9 mouse cellular contexts compared by ENCODE assay signal in the genomic region with DNA sequence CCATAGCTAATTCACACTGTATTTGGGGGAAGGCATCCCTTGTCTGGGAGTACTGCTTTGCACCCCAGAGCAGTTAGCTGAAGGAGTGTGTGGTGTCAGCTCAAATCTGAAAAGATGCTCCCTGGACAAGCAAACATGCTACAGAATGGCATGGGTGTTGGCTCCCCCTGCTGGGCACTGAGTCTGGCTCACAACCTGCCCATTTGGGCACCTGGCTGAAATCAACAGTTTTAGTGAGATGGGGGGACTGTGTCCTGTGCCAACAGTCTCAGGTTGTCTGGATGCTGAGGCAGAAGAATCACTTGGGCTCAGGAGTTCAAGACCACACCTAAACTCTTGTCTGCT. TPM values are rescaled to one million over a fixed set of nuclear protein-coding genes. Genes with fewer than 3 reads are reported as not detected.
DNase-seq lines count a peak whose midpoint lies in the region; ATAC-seq and TF ChIP-seq lines count a peak whose summit lies in the region.
"Had no signal": no experiment of that assay in that cellular context is flagged by ENCODE, and none has a peak within 500 bp of the region (broad histone marks: within the 10 kb centered on the region; RNA-seq: fewer than 3 reads in every experiment).

No protein-coding gene starts in this region.

- TF ChIP-seq EP300 in CH12.LX (IDR thresholded peaks at IDR 0.05; ENCODE audit: low read length) = no peak

- no peaks in the 10 kb centered on the region for H3K79me2 ChIP-seq in CH12.LX (replicated peaks; ENCODE audit: control insufficient read depth, extremely low read depth, insufficient read depth, poor library complexity, severe bottlenecking)

- DNase-seq in CH12.LX (ENCODE audit: extremely low read depth) = peak; percentile 86
- peak; percentile 80 for DNase-seq in adrenal gland, postnatal 25 days
- peak; percentile 46 to 77 for DNase-seq in layer of hippocampus, adult 8-10 months (ENCODE audit: low spot score in 2 of 2)
- DNase-seq in ovary, postnatal 36 days (ENCODE audit: low spot score) = peak; percentile 70
- peak; percentile 57 to 74 for DNase-seq in thymus, postnatal 10 days (ENCODE audit: low spot score in 2 of 2)

- peak; percentile 93 for TF ChIP-seq RAD21 in CH12.LX (IDR thresholded peaks at IDR 0.05; ENCODE audit: low read depth, low read length)

- H3K9me3 ChIP-seq in CH12.LX (replicated peaks; ENCODE audit: low read length) = no peaks in the 10 kb centered on the region
- no peaks in the 10 kb centered on the region for H3K9me3 ChIP-seq in embryonic facial prominence, embryonic 13.5 days
- no peaks in the 10 kb centered on the region for H3K9me3 ChIP-seq in lung, embryonic 16.5 days (ENCODE audit: control insufficient read depth, low read length)
- H3K9me3 ChIP-seq: heart, embryonic 15.5 days had no signal

- TF ChIP-seq POLR2A in CH12.LX (IDR thresholded peaks at IDR 0.05; ENCODE audit: low read depth, low read length) = no peak

- H3K4me2 ChIP-seq in CH12.LX (ENCODE audit: insufficient read depth, low read depth, poor library complexity, severe bottlenecking) = no peak overlapping the region
- no peak overlapping the region; the same call in 1 of the 2 replicates for H3K4me2 ChIP-seq in embryonic facial prominence, embryonic 13.5 days
- no peak overlapping the region for H3K4me2 ChIP-seq in lung, embryonic 16.5 days (ENCODE audit: low read depth, low read length)

- TF ChIP-seq CTCF in CH12.LX (conservative IDR thresholded peaks at IDR 0.05 in 1 of 2, IDR thresholded peaks at IDR 0.05 in 1 of 2; ENCODE audit: low read depth in 2 of 2, low read length in 2 of 2) = peak; percentile 77 to 93

- peaks cover 0 to 37% of the 10 kb centered on the region in 2 experiments for H3K36me3 ChIP-seq in CH12.LX (replicated peaks in 1 of 2; ENCODE audit: control insufficient read depth in 1 of 2, insufficient read depth in 1 of 2, low read length in 1 of 2)
- no peaks in the 10 kb centered on the region for H3K36me3 ChIP-seq in embryonic facial prominence, embryonic 13.5 days
- no peaks in the 10 kb centered on the region for H3K36me3 ChIP-seq in lung, embryonic 16.5 days (ENCODE audit: control insufficient read depth, insufficient read depth, low read length)
- H3K36me3 ChIP-seq: heart, embryonic 15.5 days had no signal

- dilution Hi-C loops in CH12.LX (cut with MboI; ENCODE audit: extremely low pct_ligation_motif_present, extremely low pct_unique_long_range_greater_than_20kb, low sequenced_read_pairs) = no loop called here

- H3K4me3 ChIP-seq in CH12.LX (replicated peaks in 1 of 3; ENCODE audit: low read depth in 2 of 3, low read length in 2 of 3, poor library complexity in 1 of 3) = no peak overlapping the region
- no peak overlapping the region for H3K4me3 ChIP-seq in embryonic facial prominence, embryonic 13.5 days
- H3K4me3 ChIP-seq in lung, embryonic 16.5 days (ENCODE audit: low read length) = no peak overlapping the region

- H3K27ac ChIP-seq in CH12.LX (ENCODE audit: insufficient read depth, low read depth) = no peak overlapping the region
- no peak overlapping the region for H3K27ac ChIP-seq in embryonic facial prominence, embryonic 13.5 days
- no peak overlapping the region for H3K27ac ChIP-seq in lung, embryonic 16.5 days (ENCODE audit: low read length)
- H3K27ac ChIP-seq: heart, embryonic 15.5 days had no signal

- no peaks in the 10 kb centered on the region for H3K27me3 ChIP-seq in CH12.LX (replicated peaks)
- H3K27me3 ChIP-seq in embryonic facial prominence, embryonic 13.5 days = peaks cover 10% of the 10 kb centered on the region
- H3K27me3 ChIP-seq in lung, embryonic 16.5 days (ENCODE audit: control insufficient read depth, insufficient read depth, low read depth, low read length) = no peaks in the 10 kb centered on the region

- no peak overlapping the region for H3K9ac ChIP-seq in CH12.LX (ENCODE audit: insufficient read depth, low read depth)
- H3K9ac ChIP-seq in embryonic facial prominence, embryonic 13.5 days = no peak overlapping the region
- H3K9ac ChIP-seq in lung, embryonic 16.5 days (ENCODE audit: low read length) = no peak overlapping the region
- H3K9ac ChIP-seq: heart, embryonic 15.5 days had no signal

- peak; percentile 15; the same call in 1 of the 2 replicates for ATAC-seq in embryonic facial prominence, embryonic 13.5 days (ENCODE audit: insufficient number of reproducible peaks, insufficient read depth, low FRiP score, low TSS enrichment, low read depth)
- peak; percentile 72 to 74 for ATAC-seq in hematopoietic stem cell, adult 5-6 weeks (replicated peaks in 1 of 2; ENCODE audit: insufficient read depth in 1 of 2, low FRiP score in 2 of 2, low TSS enrichment in 1 of 2, low read depth in 1 of 2, poor library complexity in 2 of 2, severe bottlenecking in 2 of 2)
- peak; percentile 53 for ATAC-seq in lung, embryonic 16.5 days (ENCODE audit: low read depth)

- peaks cover 11 to 54% of the 10 kb centered on the region in 2 experiments for H3K4me1 ChIP-seq in CH12.LX (ENCODE audit: control insufficient read depth in 1 of 2, insufficient read depth in 2 of 2)
- no peaks in the 10 kb centered on the region for H3K4me1 ChIP-seq in embryonic facial prominence, embryonic 13.5 days
- no peaks in the 10 kb centered on the region for H3K4me1 ChIP-seq in lung, embryonic 16.5 days (replicated peaks; ENCODE audit: control insufficient read depth, insufficient read depth, low read length)

- in situ Hi-C loops in CH12.LX (cut with MboI; ENCODE audit: low pct_ligation_motif_present, low pct_unique_long_range_greater_than_20kb, low sequenced_read_pairs) = no loop called here

TF ChIP-seq in CH12.LX, 34 proteins besides CTCF, POLR2A, EP300 and RAD21 (continues in another document):
- TF ChIP-seq TCF12 (IDR thresholded peaks at IDR 0.05; ENCODE audit: low read depth, low read length) (peak; percentile 51; the same call in 1 of the 2 replicates), CHD2 (IDR thresholded peaks at IDR 0.05; ENCODE audit: low read length) (no peak), POLR2AphosphoS2 (IDR thresholded peaks at IDR 0.05; ENCODE audit: low read depth, low read length) (no peak), IRF4 (IDR thresholded peaks at IDR 0.05; ENCODE audit: low read depth, low read length) (0 out of 2 replicates have a peak, but pooled peaks have one; percentile 15), NELFE (IDR thresholded peaks at IDR 0.05; ENCODE audit: low read depth, low read length) (peak; percentile 40; the same call in 1 of the 2 replicates), KAT2A (IDR thresholded peaks at IDR 0.05; ENCODE audit: insufficient replicate concordance, low read length) (no peak), MAZ (IDR thresholded peaks at IDR 0.05; ENCODE audit: low read depth, low read length) (no peak; the same call in none of the 2 replicates), ETS1 (conservative IDR thresholded peaks at IDR 0.05; ENCODE audit: low read depth, low read length) (no peak)

RNA-seq across cellular contexts. Expression of a gene that starts 2.1 kb away (rescaled TPM):
- total RNA-seq in CH12.LX (2012; rRNA removed) (0.34 and 0.42 TPM in 2 replicates), CH12.LX (2014; rRNA removed) (1.2 and 1.4 TPM in 2 replicates)
- polyA plus RNA-seq in CH12.LX (2012; ENCODE audit: insufficient read length, low read depth) = 14.3 and 17.2 TPM in 2 replicates
- not detected in 2 replicates for total RNA-seq in adrenal gland, postnatal 25 days (2021)
- polyA plus RNA-seq in embryonic facial prominence, embryonic 13.5 days (2015; fragmentation: Nextera tagmentation; extraction: Ambion mirVana) = not detected in 2 replicates
- not detected in 2 replicates for total RNA-seq in hematopoietic stem cell, adult 5-6 weeks (2017)
- total RNA-seq in layer of hippocampus, adult 8-10 months (2022) = not detected
- polyA plus RNA-seq in lung, embryonic 16.5 days (2015; fragmentation: Nextera tagmentation; extraction: Ambion mirVana) = not detected in 2 replicates
- polyA plus RNA-seq: heart, embryonic 15.5 days had no signal

RNA-seq across cellular contexts. Expression of a gene that starts 3.3 kb away (rescaled TPM):
- total RNA-seq in CH12.LX (2012; rRNA removed) (not detected in 2 replicates), CH12.LX (2014; rRNA removed) (not detected in 2 replicates)
- not detected in 2 replicates for polyA plus RNA-seq in CH12.LX (2012; ENCODE audit: insufficient read length, low read depth)
- 0.70 TPM in 1 of 2 replicates, not detected in the other for total RNA-seq in adrenal gland, postnatal 25 days (2021)
- not detected in 2 replicates for polyA plus RNA-seq in embryonic facial prominence, embryonic 13.5 days (2015; fragmentation: Nextera tagmentation; extraction: Ambion mirVana)
- total RNA-seq in hematopoietic stem cell, adult 5-6 weeks (2017) = not detected in 2 replicates
- total RNA-seq in layer of hippocampus, adult 8-10 months (2022) = not detected
- polyA plus RNA-seq in lung, embryonic 16.5 days (2015; fragmentation: Nextera tagmentation; extraction: Ambion mirVana) = not detected in 2 replicates
- polyA plus RNA-seq: heart, embryonic 15.5 days had no signal

RNA-seq across cellular contexts. Expression of a gene that starts 20.9 kb away (rescaled TPM):
- 41.7 and 42.3 TPM in 2 replicates for total RNA-seq in CH12.LX (2012; rRNA removed)
- total RNA-seq in CH12.LX (2014; rRNA removed) = 81.5 and 90.6 TPM in 2 replicates
- polyA plus RNA-seq in CH12.LX (2012; ENCODE audit: insufficient read length, low read depth) = 180 and 190 TPM in 2 replicates
- 0.30 TPM in 1 of 2 replicates, not detected in the other for total RNA-seq in adrenal gland, postnatal 25 days (2021)
- polyA plus RNA-seq in embryonic facial prominence, embryonic 13.5 days (2015; fragmentation: Nextera tagmentation; extraction: Ambion mirVana) = 0.18 TPM in 1 of 2 replicates, not detected in the other
- total RNA-seq in hematopoietic stem cell, adult 5-6 weeks (2017) = not detected in 2 replicates
- 1 to 10 TPM in 2 of 4 experiments, not detected in 2; 1.1 to 1.6 TPM for total RNA-seq in layer of hippocampus, adult 8-10 months (2022)
- polyA plus RNA-seq in lung, embryonic 16.5 days (2015; fragmentation: Nextera tagmentation; extraction: Ambion mirVana) = 0.15 and 0.16 TPM in 2 replicates
- polyA plus RNA-seq: heart, embryonic 15.5 days had no signal

RNA-seq across cellular contexts. Expression of a gene that starts 35.7 kb away (rescaled TPM):
- total RNA-seq in CH12.LX (2012; rRNA removed) (0.08 TPM in 1 of 2 replicates, not detected in the other), CH12.LX (2014; rRNA removed) (not detected in 2 replicates)
- 0.51 and 0.52 TPM in 2 replicates for polyA plus RNA-seq in CH12.LX (2012; ENCODE audit: insufficient read length, low read depth)
- total RNA-seq in adrenal gland, postnatal 25 days (2021) = 0.52 TPM in 1 of 2 replicates, not detected in the other
- polyA plus RNA-seq in embryonic facial prominence, embryonic 13.5 days (2015; fragmentation: Nextera tagmentation; extraction: Ambion mirVana) = not detected in 2 replicates
- total RNA-seq in hematopoietic stem cell, adult 5-6 weeks (2017) = 31.8 and 42.8 TPM in 2 replicates
- under 1 TPM in 1 of 4 experiments, not detected in 3; 0.20 TPM for total RNA-seq in layer of hippocampus, adult 8-10 months (2022)
- polyA plus RNA-seq in lung, embryonic 16.5 days (2015; fragmentation: Nextera tagmentation; extraction: Ambion mirVana) = 0.35 and 0.67 TPM in 2 replicates

RNA-seq across cellular contexts. Expression of a gene that starts 55.4 kb away (rescaled TPM):
- total RNA-seq in CH12.LX (2012; rRNA removed) (0.04 TPM in 1 of 2 replicates, not detected in the other), CH12.LX (2014; rRNA removed) (not detected in 2 replicates)
- polyA plus RNA-seq in CH12.LX (2012; ENCODE audit: insufficient read length, low read depth) = not detected in 2 replicates
- 0.21 TPM in 1 of 2 replicates, not detected in the other for total RNA-seq in adrenal gland, postnatal 25 days (2021)
- 0.34 and 0.49 TPM in 2 replicates for polyA plus RNA-seq in embryonic facial prominence, embryonic 13.5 days (2015; fragmentation: Nextera tagmentation; extraction: Ambion mirVana)
- 0.38 TPM in 1 of 2 replicates, not detected in the other for total RNA-seq in hematopoietic stem cell, adult 5-6 weeks (2017)
- total RNA-seq in layer of hippocampus, adult 8-10 months (2022) = 100 to 1,000 TPM; 151 to 226 (median 183) TPM
- polyA plus RNA-seq in lung, embryonic 16.5 days (2015; fragmentation: Nextera tagmentation; extraction: Ambion mirVana) = 0.23 and 0.28 TPM in 2 replicates

Comparison
In these comparisons a context has a peak if more than half of its experiments do, and no peak if none do; other contexts are left out.
1. ATAC-seq: peak in every context shown above with its lines; median percentile 73 in hematopoietic stem cell, adult 5-6 weeks; 53 in lung, embryonic 16.5 days; 15 in embryonic facial prominence, embryonic 13.5 days.
2. RNA of a gene that starts 20.9 kb away (total RNA-seq): 41.7 to 90.6 TPM in CH12.LX; 1.1 to 1.6 TPM in layer of hippocampus, adult 8-10 months, 0.30 TPM in adrenal gland, postnatal 25 days and not detected in hematopoietic stem cell, adult 5-6 weeks; every median in the first group is over 10 times any median in the second.
3. Peak in every context shown above with its lines, with median percentiles within 50 percentile points of each other: DNase-seq.